Mouse (Mus musculus): ENCODE measurements around the gene Gapt. TPM values are rescaled to one million over a fixed set of nuclear protein-coding genes. Genes with fewer than 3 reads are reported as not detected.

Gene Gapt
- polyA plus RNA-seq, 1 experiment: not detected

GRCm38 (mm10) chr13:110394291-110395178 lies 37.5 kb upstream of the Gapt start, which contains the start of gene Plk2:
Gene Plk2, plus strand, starts transcription at chr13:110395046.
- Histone ChIP-seq H3K79me3 (ENCODE audit: low read depth) (peaks cover 40% of the 10 kb centered on the region), H3K36me3 (ENCODE audit: control insufficient read depth, insufficient read depth) (peaks cover 37% of the 10 kb centered on the region), H3ac (ENCODE audit: control insufficient read depth, insufficient read length, low read depth) (peak within 1 kb of the TSS; percentile 92), H3K27me3 (ENCODE audit: control insufficient read depth, insufficient read depth, insufficient read length) (no peaks in the 10 kb centered on the region), H3K4me3 (ENCODE audit: insufficient read depth, poor library complexity, severe bottlenecking) (peak within 1 kb of the TSS; percentile 82), H3K79me2 (ENCODE audit: control insufficient read depth, insufficient read depth) (peaks cover 48% of the 10 kb centered on the region)
- TF ChIP-seq MAX (IDR thresholded peaks at IDR 0.05) (peak; percentile 73), CEBPB (IDR thresholded peaks at IDR 0.05; ENCODE audit: low read depth) (no peak), CTCF (IDR thresholded peaks at IDR 0.05; ENCODE audit: control insufficient read depth, insufficient read depth, insufficient read length) (peak; percentile 26)

DNA sequence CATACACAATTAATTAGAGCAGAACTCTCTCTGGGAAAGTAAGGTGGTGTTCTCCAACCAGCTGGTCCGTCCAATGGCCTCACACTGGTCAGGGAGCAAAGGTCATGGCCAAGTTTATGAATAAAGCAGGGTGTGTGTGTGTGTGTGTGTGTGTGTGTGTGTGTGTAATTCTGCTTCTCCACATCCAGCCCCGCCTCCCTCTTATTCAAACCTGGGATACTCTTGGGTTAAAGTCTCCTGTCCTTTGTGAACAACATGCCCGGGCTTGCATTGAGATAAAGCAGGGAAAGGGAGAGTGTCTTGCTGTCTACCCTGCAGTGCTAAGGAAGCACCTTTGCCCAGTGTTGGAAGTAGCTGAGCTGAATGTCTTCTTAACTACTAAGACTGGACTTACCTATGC lies 35.6 kb upstream of the Gapt start:
- H3K79me2 ChIP-seq (ENCODE audit: control insufficient read depth, insufficient read depth): peaks cover 29% of the 10 kb centered on the region
- H3K36me3 ChIP-seq (ENCODE audit: control insufficient read depth, insufficient read depth): peaks cover 18% of the 10 kb centered on the region
- H3K4me3 ChIP-seq (ENCODE audit: insufficient read depth, poor library complexity, severe bottlenecking): no peak overlapping the region
- no peak overlapping the region for H3ac ChIP-seq (ENCODE audit: control insufficient read depth, insufficient read length, low read depth)
- H3K27me3 ChIP-seq (ENCODE audit: control insufficient read depth, insufficient read depth, insufficient read length): no peaks in the 10 kb centered on the region
- TF ChIP-seq MYOG (IDR thresholded peaks at IDR 0.05; ENCODE audit: control insufficient read depth, extremely low read depth, insufficient read length): no peak
- no peak for TF ChIP-seq FOSL1 (IDR thresholded peaks at IDR 0.05; ENCODE audit: insufficient read depth, low read length, poor library complexity, severe bottlenecking)
- TF ChIP-seq CTCF (IDR thresholded peaks at IDR 0.05; ENCODE audit: control insufficient read depth, insufficient read depth, insufficient read length): no peak
- H3K79me3 ChIP-seq (ENCODE audit: low read depth): peaks cover 25% of the 10 kb centered on the region

DNA sequence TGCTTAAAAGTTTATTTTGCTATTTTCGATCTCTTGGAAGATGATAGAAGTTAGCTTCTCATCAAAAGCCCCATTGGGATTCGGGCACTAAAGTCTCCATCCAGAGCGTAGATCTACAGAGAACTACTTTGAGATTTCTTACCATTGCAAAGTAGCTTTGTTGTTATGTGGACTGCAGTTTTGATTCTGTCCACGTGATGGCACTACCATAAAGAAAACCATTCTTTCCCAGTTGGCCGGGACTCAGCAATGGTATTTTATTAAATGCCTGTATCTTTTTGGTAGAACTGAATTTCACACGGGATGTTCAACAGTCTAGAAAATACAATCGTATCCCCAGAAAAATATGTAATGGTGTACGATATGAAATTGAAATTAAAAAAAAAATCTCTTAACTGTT lies 35.2 kb upstream of the Gapt start:
- no peaks in the 10 kb centered on the region for H3K27me3 ChIP-seq (ENCODE audit: control insufficient read depth, insufficient read depth, insufficient read length)
- H3K79me2 ChIP-seq (ENCODE audit: control insufficient read depth, insufficient read depth): peaks cover 25% of the 10 kb centered on the region
- no peak overlapping the region for H3ac ChIP-seq (ENCODE audit: control insufficient read depth, insufficient read length, low read depth)
- H3K79me3 ChIP-seq (ENCODE audit: low read depth): peaks cover 21% of the 10 kb centered on the region
- peaks cover 14% of the 10 kb centered on the region for H3K36me3 ChIP-seq (ENCODE audit: control insufficient read depth, insufficient read depth)
- H3K4me3 ChIP-seq (ENCODE audit: insufficient read depth, poor library complexity, severe bottlenecking): no peak overlapping the region
- peak; percentile 56 for TF ChIP-seq USF1 (IDR thresholded peaks at IDR 0.05; ENCODE audit: low read depth)
- TF ChIP-seq CEBPB (IDR thresholded peaks at IDR 0.05; ENCODE audit: low read depth): no peak

- Histone ChIP-seq H3K4me3 (ENCODE audit: insufficient read depth, poor library complexity, severe bottlenecking) (no peak overlapping the region), H3K36me3 (ENCODE audit: control insufficient read depth, insufficient read depth) (no peaks in the 10 kb centered on the region), H3K79me3 (ENCODE audit: low read depth) (no peaks in the 10 kb centered on the region), H3ac (ENCODE audit: control insufficient read depth, insufficient read length, low read depth) (no peak overlapping the region), H3K79me2 (ENCODE audit: control insufficient read depth, insufficient read depth) (no peaks in the 10 kb centered on the region), H3K27me3 (ENCODE audit: control insufficient read depth, insufficient read depth, insufficient read length) (no peaks in the 10 kb centered on the region)
- TF ChIP-seq FOSL1 (IDR thresholded peaks at IDR 0.05; ENCODE audit: insufficient read depth, low read length, poor library complexity, severe bottlenecking) (no peak), MYOD1 (IDR thresholded peaks at IDR 0.05; ENCODE audit: control insufficient read depth, insufficient read length, low read depth) (no peak)
These were observed 27.5 kb upstream of the Gapt start for GRCm38 (mm10) chr13:110384514-110384913.

GRCm38 (mm10) chr13:110382447-110382901 lies 25.5 kb upstream of the Gapt start:
- no peak overlapping the region for H3ac ChIP-seq (ENCODE audit: control insufficient read depth, insufficient read length, low read depth)
- H3K27me3 ChIP-seq (ENCODE audit: control insufficient read depth, insufficient read depth, insufficient read length): no peaks in the 10 kb centered on the region

GRCm38 (mm10) chr13:110369673-110370072 lies 12.7 kb upstream of the Gapt start:
- Histone ChIP-seq H3K36me3 (ENCODE audit: control insufficient read depth, insufficient read depth) (no peaks in the 10 kb centered on the region), H3K79me3 (ENCODE audit: low read depth) (no peaks in the 10 kb centered on the region), H3K27me3 (ENCODE audit: control insufficient read depth, insufficient read depth, insufficient read length) (no peaks in the 10 kb centered on the region), H3ac (ENCODE audit: control insufficient read depth, insufficient read length, low read depth) (no peak overlapping the region), H3K4me3 (ENCODE audit: insufficient read depth, poor library complexity, severe bottlenecking) (no peak overlapping the region), H3K79me2 (ENCODE audit: control insufficient read depth, insufficient read depth) (no peaks in the 10 kb centered on the region)
- TF ChIP-seq MYOG (IDR thresholded peaks at IDR 0.05; ENCODE audit: control insufficient read depth, extremely low read depth, insufficient read length): no peak
- TF ChIP-seq CEBPB (IDR thresholded peaks at IDR 0.05; ENCODE audit: low read depth): no peak
- TF ChIP-seq MYOD1 (IDR thresholded peaks at IDR 0.05; ENCODE audit: control insufficient read depth, insufficient read length, low read depth): no peak
- no peak for TF ChIP-seq FOSL1 (IDR thresholded peaks at IDR 0.05; ENCODE audit: insufficient read depth, low read length, poor library complexity, severe bottlenecking)
- no peak for TF ChIP-seq MAX (IDR thresholded peaks at IDR 0.05)
- TF ChIP-seq USF1 (IDR thresholded peaks at IDR 0.05; ENCODE audit: low read depth): no peak
- no peak for TF ChIP-seq CTCF (IDR thresholded peaks at IDR 0.05; ENCODE audit: control insufficient read depth, insufficient read depth, insufficient read length)

More at GRCm38 (mm10) chr13:110382447-110382901, 25.5 kb upstream of the Gapt start:
- TF ChIP-seq MYOD1 (IDR thresholded peaks at IDR 0.05; ENCODE audit: control insufficient read depth, insufficient read length, low read depth) (no peak), MYOG (IDR thresholded peaks at IDR 0.05; ENCODE audit: control insufficient read depth, extremely low read depth, insufficient read length) (no peak), CTCF (IDR thresholded peaks at IDR 0.05; ENCODE audit: control insufficient read depth, insufficient read depth, insufficient read length) (no peak), FOSL1 (IDR thresholded peaks at IDR 0.05; ENCODE audit: insufficient read depth, low read length, poor library complexity, severe bottlenecking) (no peak), CEBPB (IDR thresholded peaks at IDR 0.05; ENCODE audit: low read depth) (no peak), USF1 (IDR thresholded peaks at IDR 0.05; ENCODE audit: low read depth) (no peak), MAX (IDR thresholded peaks at IDR 0.05) (no peak)
- Histone ChIP-seq H3K36me3 (ENCODE audit: control insufficient read depth, insufficient read depth) (no peaks in the 10 kb centered on the region), H3K79me2 (ENCODE audit: control insufficient read depth, insufficient read depth) (no peaks in the 10 kb centered on the region), H3K4me3 (ENCODE audit: insufficient read depth, poor library complexity, severe bottlenecking) (no peak overlapping the region), H3K79me3 (ENCODE audit: low read depth) (no peaks in the 10 kb centered on the region)
